Mouse (Mus musculus) megakaryocyte, embryonic 14.5 days (primary cell): ENCODE measurements around the gene Afdn.

Experiments used
- FLI1 ChIP-seq: IDR thresholded peaks from 2 replicates; pipeline ENCODE4 v1.6.1; 2012; ENCODE audit warnings: low read length, inconsistent platforms, mixed read lengths
- GATA1 ChIP-seq: IDR thresholded peaks from 3 replicates; pipeline ENCODE4 v1.6.1; 2012; ENCODE audit warnings: mixed read lengths, low read length, inconsistent platforms, borderline replicate concordance

DNA sequence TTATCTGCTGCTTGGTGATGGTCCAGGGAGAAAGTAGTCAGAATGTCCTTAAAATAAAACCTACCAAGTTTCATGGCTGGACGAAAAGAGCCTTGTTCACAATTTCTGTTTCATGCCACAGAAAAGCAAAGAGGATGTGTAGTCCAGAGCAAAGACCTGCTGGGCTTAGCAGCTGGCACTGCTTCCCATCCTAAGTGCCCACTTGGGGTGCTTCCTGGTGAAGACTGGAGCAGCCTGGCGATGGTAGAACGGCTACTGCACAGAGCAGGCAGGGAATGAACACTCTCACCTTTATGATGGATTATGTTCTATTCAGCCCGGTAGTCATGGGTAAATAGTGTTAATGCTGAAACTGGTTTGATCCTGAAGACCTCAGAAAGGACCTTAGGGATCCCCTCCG, 26.4 kb upstream of the Afdn start:
- TF ChIP-seq GATA1: no peak
- TF ChIP-seq FLI1: no peak
